Mouse (Mus musculus): ENCODE results near the gene Cryzl2.

DNA sequence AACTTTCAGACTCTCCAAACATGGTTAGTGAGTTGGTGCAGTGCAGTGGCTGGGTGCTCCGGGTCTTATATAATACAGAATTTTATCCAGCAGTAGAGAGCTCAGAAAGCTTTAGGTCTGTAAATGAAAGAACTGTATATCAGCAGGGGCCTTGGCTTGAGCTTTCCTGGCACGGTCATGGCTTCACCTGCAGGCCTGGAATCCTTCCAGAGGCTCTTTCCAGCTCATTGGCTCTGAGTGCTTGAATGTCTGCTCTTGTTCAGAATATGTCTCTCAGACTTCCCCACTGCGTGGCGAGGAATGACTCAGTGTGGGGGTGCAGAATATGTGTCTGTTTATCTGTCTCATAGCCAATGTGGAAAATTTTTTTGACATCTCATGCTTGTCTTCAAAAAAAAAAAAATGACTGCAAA is 59.7 kb downstream of the Cryzl2 start:
- TF ChIP-seq POLR2A (IDR thresholded peaks at IDR 0.05; ENCODE audit: borderline replicate concordance, control insufficient read depth, low read depth, low read length) (no peak), CTCF (IDR thresholded peaks at IDR 0.05; ENCODE audit: control insufficient read depth, insufficient read depth, low read length) (no peak)
